Mouse (Mus musculus): ENCODE results near the gene Dynll2.

Gene Dynll2

GRCm38 (mm10) chr11:87986831-87987793 lies at the start of gene Dynll2:
Gene Dynll2 (minus strand): TSS chr11:87987533.
- DNase-seq (ENCODE audit: low read depth): peak; percentile 64

DNA sequence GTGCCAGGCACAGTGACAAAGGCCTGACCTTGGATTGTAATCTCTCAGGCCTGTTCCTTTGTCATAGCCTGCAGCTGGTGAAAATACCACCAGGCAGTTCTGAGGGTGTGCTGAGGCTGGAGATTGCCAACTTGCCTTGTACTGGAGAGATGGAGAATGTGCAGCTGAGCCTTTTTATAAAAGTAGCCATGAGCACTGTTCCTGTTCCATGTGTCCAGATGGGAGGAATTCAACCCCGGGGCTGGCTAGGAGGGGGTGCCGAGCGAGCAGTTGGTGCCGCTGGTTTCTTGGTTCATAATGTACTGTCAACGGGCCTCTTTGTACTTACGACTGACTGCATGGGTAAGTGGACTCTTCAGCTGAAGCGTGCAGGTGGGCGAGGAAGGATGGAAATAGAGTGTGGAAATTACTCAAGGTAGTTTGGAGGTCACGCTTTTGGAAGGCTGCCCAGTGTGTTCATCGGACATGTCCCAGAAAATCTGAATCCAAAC lies 49.5 kb upstream of the Dynll2 start:
- no peak for DNase-seq (ENCODE audit: low read depth)

DNA sequence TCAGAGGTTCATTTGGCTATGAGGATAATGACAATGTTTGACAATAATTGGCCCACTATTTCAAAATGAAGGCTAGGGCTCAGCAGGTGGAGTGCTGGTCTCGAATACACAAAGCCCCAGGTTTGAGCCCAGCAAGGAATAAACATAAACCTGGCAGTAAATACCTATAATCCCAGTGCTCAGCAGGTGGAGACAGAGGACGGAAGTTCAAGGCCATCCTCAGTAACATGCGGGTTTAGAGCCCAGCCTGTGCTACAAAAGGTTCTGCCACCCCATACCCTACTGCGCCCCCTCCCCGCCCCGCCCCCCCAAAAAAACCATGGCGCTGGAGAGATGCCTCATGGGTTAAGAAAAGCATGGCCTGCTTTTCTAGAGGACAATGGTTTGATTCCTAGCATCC lies 48.6 kb upstream of the Dynll2 start:
- DNase-seq (ENCODE audit: low read depth): no peak

DNA sequence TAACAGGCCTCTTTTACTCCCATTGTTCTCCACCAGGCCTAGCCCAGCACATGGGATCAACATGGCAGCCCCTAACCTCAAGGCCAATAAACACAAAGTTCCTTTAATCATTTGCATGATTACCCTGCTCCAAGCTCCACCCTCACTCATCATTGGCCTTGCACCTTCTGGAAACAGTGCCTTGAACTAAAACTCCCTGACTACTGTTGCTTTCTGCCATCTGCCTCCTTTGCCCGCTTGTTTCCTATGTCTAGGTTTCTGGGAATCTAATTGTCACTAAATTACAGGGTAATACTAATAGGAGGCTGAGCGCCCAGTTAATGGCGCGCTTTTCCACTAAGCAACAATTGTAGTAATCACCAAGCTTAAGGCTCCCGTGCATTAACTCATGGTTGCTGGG lies 44.4 kb upstream of the Dynll2 start:
- no peak for DNase-seq (ENCODE audit: low read depth)

DNA sequence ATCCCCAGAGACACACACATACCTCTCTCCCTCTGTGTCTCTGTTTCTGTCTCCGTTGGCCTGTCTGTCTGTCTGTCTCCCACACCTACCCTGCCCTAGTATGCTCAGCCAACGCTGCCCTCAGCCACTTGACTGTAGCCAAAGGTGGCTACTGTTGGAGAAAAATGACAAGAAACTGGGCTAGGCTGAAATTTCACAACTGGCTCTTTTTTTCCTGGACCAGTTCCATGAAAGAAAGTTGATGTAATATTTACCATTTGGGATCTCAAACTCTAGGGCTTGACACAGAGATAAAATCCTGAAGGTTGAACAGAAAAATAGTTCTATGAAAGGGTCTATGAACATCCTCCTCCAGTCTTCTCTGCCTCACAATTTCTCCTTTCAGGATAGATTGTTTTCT lies 43.5 kb upstream of the Dynll2 start:
- DNase-seq (ENCODE audit: low read depth): no peak

DNA sequence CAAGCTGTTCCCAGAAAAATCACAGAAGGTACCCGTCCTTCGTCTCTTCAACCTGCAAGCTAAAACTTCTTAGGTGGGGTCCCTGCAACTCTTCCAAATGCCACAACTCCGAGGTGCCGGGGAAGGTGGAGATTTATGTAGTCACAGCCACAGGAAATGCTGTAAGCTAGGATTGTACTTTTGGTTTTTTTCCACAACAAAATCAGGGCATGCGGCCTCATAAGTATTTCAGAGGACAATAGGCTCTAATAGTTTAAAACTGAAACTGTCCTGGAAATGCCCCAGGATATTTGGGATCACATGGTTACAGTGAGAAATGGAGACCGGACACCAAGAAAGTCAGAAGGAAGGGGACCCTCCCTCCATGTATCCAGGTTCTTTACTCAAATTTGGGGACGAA lies 42.9 kb upstream of the Dynll2 start:
- DNase-seq (ENCODE audit: low read depth): no peak

- DNase-seq (ENCODE audit: low read depth): no peak
Observed at GRCm38 (mm10) chr11:88028193-88028684, 40.9 kb upstream of the Dynll2 start.

GRCm38 (mm10) chr11:88027391-88028035 lies 40.2 kb upstream of the Dynll2 start:
- DNase-seq (ENCODE audit: low read depth): no peak

DNA sequence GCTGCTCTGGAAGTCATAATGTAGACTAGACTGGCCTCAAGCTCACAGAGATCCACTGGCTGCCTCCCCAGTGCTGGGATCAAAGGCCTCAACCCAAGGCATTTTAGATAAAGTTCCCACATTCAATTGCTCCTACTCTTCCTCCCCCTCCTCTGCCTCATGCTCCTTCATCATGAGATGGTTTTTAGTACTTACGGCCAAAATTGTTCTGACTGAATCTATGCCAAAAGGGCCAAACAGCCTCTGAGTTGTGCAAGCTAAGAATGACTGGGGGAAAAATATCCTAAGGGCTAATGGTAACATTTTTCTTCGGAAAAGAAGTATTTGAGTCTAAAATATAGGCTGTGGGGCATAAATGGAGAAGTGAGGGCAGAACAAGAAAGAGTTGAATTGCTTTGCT lies 36.6 kb upstream of the Dynll2 start:
- DNase-seq (ENCODE audit: low read depth): no peak

DNA sequence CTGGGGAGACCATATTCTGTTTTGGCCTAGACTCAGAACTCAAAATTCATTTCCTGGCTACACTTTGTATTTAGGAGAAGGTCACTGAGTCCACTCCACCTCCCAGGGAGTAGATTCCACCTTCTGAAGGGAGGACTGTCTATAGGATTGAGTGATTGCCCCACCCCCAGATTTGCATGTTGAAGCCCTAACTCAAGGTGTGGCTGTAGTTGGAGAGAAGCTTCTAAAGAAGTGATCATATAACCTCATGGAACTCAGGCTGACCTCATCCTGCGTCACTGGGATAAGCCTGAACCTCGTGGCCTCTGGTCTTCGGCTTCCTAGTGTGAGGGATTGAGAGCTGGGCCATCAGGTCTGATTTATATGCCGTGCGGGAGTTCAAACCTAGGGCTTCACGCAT lies 28.5 kb upstream of the Dynll2 start:
- DNase-seq (ENCODE audit: low read depth): no peak

GRCm38 (mm10) chr11:88015161-88015560 lies 27.8 kb upstream of the Dynll2 start:
- DNase-seq (ENCODE audit: low read depth): no peak

- no peak for DNase-seq (ENCODE audit: low read depth)
Observed at GRCm38 (mm10) chr11:88013632-88014031, 26.3 kb upstream of the Dynll2 start.

DNA sequence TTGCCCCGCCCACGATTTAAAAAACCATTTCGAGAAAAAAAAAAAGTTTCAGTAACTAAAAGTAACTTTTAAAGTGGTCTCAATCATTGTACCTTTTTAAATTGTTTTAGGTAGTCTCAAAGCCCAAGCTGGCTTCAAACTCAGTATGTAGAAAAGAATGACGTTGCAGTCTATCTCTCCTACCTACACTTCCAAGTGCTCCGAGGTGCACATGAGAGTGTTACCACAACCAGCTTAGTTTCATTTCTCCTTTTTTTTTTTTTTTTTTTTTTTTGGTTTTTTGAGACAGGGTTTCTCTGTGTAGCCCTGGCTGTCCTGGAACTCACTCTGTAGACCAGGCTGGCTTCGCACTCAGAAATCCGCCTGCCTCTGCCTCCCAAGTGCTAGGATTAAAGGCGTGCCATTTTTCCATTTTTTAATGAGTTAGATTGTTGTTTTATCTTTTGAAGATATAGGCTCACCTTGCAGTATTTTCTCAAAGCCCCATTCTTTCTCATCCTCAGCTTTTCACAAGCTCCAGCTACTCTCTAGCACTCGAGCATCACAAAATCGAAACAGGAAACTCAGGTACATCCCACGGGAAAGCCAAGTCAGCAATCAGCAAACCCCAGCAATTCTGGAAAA lies 25.4 kb upstream of the Dynll2 start:
- no peak for DNase-seq (ENCODE audit: low read depth)

- no peak for DNase-seq (ENCODE audit: low read depth)
Observed at GRCm38 (mm10) chr11:88011914-88012419, 24.6 kb upstream of the Dynll2 start.

DNA sequence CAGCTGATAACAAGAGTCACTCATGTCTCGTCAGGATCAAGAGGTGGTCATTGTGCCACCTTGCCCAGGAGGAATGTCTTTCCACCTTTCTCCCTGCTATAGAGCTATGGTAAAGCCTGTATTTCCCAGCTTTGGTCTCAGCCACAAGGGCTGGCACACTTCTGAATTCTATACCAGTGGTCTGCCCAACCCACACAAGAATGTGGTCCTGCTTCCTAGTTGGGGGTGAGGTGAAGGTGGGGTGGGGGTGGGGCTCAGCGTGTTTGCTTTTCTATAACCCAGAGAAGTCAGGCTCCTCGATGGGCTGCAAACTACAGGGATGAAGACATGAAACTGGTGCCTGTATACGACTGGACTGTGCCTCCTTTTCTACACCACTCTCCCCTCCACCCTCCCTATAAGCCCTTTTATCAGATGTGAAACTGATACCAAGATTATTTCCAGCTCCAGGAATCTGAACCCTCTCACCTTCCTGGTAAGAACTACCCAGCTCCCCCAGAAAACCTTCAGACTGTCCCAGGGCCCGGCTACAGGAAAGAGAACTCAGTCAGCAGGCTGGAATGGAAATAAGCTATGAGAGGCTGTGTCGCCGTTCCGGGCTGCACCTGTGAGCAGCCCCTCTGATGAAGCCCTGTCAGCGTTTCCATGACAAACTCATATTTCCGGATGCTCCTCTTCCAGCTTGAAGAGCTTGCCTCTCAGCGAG lies 24.0 kb upstream of the Dynll2 start:
- DNase-seq (ENCODE audit: low read depth): no peak

DNA sequence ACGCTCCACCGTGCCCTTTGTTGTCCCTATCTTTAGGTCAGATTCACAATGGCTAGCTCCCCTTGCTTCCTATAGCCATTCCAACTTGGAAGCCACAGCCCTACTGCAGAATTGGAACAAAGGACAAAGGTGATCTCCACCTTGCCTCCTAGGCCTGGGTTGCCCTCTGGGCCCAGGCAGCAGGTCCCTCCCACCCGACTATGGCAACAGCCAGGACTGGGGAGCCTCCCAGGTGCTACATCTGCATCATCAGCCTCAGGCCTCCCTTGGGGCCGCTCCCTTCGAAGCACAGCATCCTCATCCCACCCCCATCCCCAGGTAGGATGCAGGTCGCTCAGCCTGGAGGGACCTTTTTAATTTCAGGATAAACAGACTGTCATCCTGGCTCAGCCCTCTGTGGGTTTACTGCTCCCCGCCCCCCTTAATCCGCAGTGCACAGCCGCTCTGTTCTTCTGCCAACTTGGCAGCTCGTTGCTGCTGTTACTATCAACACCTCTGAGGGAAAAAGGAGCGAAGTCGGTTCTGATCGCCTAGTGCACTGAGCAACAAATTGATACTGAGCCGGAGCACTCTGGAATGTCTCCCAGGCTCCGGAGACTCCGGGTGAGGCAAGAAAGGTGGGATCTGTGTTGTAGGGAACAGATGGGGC lies 22.3 kb upstream of the Dynll2 start:
- no peak for DNase-seq (ENCODE audit: low read depth)

- no peak for DNase-seq (ENCODE audit: low read depth)
Observed at GRCm38 (mm10) chr11:88008641-88009040, 21.3 kb upstream of the Dynll2 start.

DNA sequence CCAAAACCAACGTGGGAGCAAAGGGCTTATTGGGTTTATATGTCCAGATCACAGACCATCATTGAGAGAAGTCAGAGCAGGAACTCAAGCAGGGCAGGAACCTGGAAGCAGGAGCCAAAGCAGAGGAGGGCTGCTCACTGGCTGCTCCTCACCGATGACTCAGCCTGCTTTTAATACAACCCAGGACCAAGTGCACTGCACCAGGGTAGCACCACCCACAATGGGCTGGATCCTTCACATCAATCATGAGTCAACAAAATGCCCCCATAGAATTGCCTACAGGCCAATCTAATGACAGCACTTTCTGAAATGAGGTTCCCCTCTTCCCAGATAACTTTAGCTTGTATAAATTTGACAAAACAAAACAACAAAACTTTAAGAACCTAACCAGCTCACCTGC lies 16.8 kb upstream of the Dynll2 start:
- no peak for DNase-seq (ENCODE audit: low read depth)

DNA sequence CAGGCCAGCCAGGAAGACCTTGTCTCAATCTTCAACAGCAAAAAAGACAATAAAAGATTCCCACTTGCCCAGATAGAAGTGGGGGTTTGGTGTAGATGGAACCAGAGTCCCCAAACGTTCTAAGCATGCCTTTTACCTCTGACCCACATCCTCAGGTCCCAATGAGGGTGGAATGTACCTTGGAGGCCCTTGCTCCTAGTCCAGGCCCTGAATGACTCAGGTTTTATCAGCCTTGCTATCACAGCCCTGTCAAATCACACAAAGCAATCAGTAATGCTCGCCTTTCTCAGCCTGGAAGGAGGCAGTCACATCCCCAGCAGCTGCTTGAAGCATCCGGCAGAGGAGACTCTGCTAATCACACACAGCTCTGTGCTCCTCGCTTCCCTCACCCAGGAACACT lies 15.4 kb upstream of the Dynll2 start:
- no peak for DNase-seq (ENCODE audit: low read depth)

- DNase-seq (ENCODE audit: low read depth): no peak
Observed at GRCm38 (mm10) chr11:87999751-88000150, 12.4 kb upstream of the Dynll2 start.

GRCm38 (mm10) chr11:87991806-87992205 lies 4.5 kb upstream of the Dynll2 start:
- DNase-seq (ENCODE audit: low read depth): no peak
